Mouse (Mus musculus) brown adipose tissue, adult 24 weeks (tissue): ENCODE results near the gene Wdr95. TPM values are rescaled to one million over a fixed set of nuclear protein-coding genes. Genes with fewer than 3 reads are reported as not detected.
"Not testable (repeated sequence)": the region's sequence is repeated elsewhere in the genome, so short reads cannot be mapped to it uniquely, and the experiment has no call there.

Experiments
- H3K27ac ChIP-seq: fragments of 200-500 bp; replicated peaks from 2 replicates; pipeline ENCODE4 v1.5.1; 2012; ENCODE audit warnings: low read depth, mild to moderate bottlenecking, low read length
- H3K4me1 ChIP-seq: fragments of 200-500 bp; 2 replicates; pipeline ENCODE4 v1.6.1; 2012; ENCODE audit warnings: low read length, mixed read lengths; ENCODE audit not compliant: control insufficient read depth, insufficient read depth, insufficient read length
- H3K4me3 ChIP-seq: fragments of 200-500 bp; 2 replicates; pipeline ENCODE4 v1.5.1; 2012; ENCODE audit warnings: low read depth, mild to moderate bottlenecking, low read length, moderate library complexity; ENCODE audit not compliant: insufficient read depth
- polyA plus RNA-seq: library from polyadenylated mRNA; stranded (reverse); fragments of >200 nt; gene quantifications from 2 replicates; pipeline ENCODE4 v1.2.4, GENCODE M21; 2012; ENCODE audit not compliant: missing spikeins, insufficient read depth, insufficient read length

The Wdr95 gene
- polyA plus RNA-seq, 1 experiment = not detected

GRCm38 (mm10) chr5:149508094-149509029, 20.1 kb upstream of the Wdr95 start:
- Histone ChIP-seq H3K4me1 (no peaks in the 10 kb centered on the region), H3K27ac (no peak overlapping the region), H3K4me3 (no peak overlapping the region)

- H3K4me3 ChIP-seq = no peak overlapping the region
- no peaks in the 10 kb centered on the region for H3K4me1 ChIP-seq
- H3K27ac ChIP-seq = no peak overlapping the region
Measured at GRCm38 (mm10) chr5:149510323-149510722, 18.2 kb upstream of the Wdr95 start.

- Histone ChIP-seq H3K27ac (no peak overlapping the region), H3K4me3 (no peak overlapping the region), H3K4me1 (no peaks in the 10 kb centered on the region)
Measured at GRCm38 (mm10) chr5:149512695-149513094, 15.8 kb upstream of the Wdr95 start.

- H3K4me3 ChIP-seq = no peak overlapping the region
- H3K4me1 ChIP-seq = no peaks in the 10 kb centered on the region
- H3K27ac ChIP-seq = no peak overlapping the region
Measured at GRCm38 (mm10) chr5:149513438-149514086, 14.9 kb upstream of the Wdr95 start.

GRCm38 (mm10) chr5:149514087-149514671, 14.3 kb upstream of the Wdr95 start:
- Histone ChIP-seq H3K4me1 (no peaks in the 10 kb centered on the region), H3K27ac (no peak overlapping the region), H3K4me3 (no peak overlapping the region)

- Histone ChIP-seq H3K4me1 (no peaks in the 10 kb centered on the region), H3K27ac (no peak overlapping the region), H3K4me3 (no peak overlapping the region)
Measured at GRCm38 (mm10) chr5:149514890-149515289, 13.6 kb upstream of the Wdr95 start.

GRCm38 (mm10) chr5:149517116-149517515, 11.4 kb upstream of the Wdr95 start:
- H3K4me3 ChIP-seq = no peak overlapping the region
- no peaks in the 10 kb centered on the region for H3K4me1 ChIP-seq
- H3K27ac ChIP-seq = no peak overlapping the region

GRCm38 (mm10) chr5:149520806-149521205, 7.7 kb upstream of the Wdr95 start:
- Histone ChIP-seq H3K27ac (no peak overlapping the region), H3K4me1 (no peaks in the 10 kb centered on the region), H3K4me3 (no peak overlapping the region)

GRCm38 (mm10) chr5:149523856-149524241, 4.6 kb upstream of the Wdr95 start:
- H3K4me1 ChIP-seq = no peaks in the 10 kb centered on the region
- H3K4me3 ChIP-seq = no peak overlapping the region
- no peak overlapping the region for H3K27ac ChIP-seq

- Histone ChIP-seq H3K4me3 (no peak overlapping the region), H3K4me1 (no peaks in the 10 kb centered on the region), H3K27ac (no peak overlapping the region)
Measured at GRCm38 (mm10) chr5:149524242-149524858, 4.1 kb upstream of the Wdr95 start.

- Histone ChIP-seq H3K4me3 (no peak overlapping the region), H3K4me1 (no peaks in the 10 kb centered on the region), H3K27ac (no peak overlapping the region)
Measured at GRCm38 (mm10) chr5:149525055-149525785, 3.3 kb upstream of the Wdr95 start.

GRCm38 (mm10) chr5:149526467-149526951, 2.0 kb upstream of the Wdr95 start:
- H3K4me3 ChIP-seq = 0 out of 2 replicates have a peak overlapping the region, but pooled peaks have one; percentile 11
- no peaks in the 10 kb centered on the region for H3K4me1 ChIP-seq
- no peak overlapping the region for H3K27ac ChIP-seq

GRCm38 (mm10) chr5:149527292-149527691, 1.2 kb upstream of the Wdr95 start:
- H3K27ac ChIP-seq, H3K4me3 ChIP-seq, H3K4me1 ChIP-seq: not testable (repeated sequence)

- H3K4me3 ChIP-seq = no peak overlapping the region
- no peaks in the 10 kb centered on the region for H3K4me1 ChIP-seq
- no peak overlapping the region for H3K27ac ChIP-seq
Measured at GRCm38 (mm10) chr5:149533847-149534246, 5.4 kb downstream of the Wdr95 start.
